Mouse (Mus musculus): ENCODE results near the gene Cldn15.

DNA sequence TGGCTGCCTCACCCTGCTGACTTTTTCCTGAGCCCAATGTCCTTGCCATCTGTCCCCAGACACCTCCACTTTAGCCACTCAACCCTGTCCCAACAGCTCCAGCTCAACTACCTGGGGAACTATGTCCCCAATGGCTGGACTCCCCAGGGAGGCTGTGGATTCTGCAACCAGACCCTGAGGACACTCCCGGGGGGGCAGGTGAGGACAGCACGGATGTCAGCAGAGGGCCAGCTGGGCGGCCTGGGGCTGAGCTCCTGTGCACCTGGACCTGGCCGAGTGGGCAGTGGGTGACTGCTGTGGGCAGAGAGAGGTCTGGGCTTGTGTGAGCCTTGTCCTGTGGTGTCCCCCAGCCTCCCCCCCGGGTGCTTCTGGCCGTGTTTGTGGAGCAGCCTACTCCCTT is 23.4 kb downstream of the Cldn15 start:
- TF ChIP-seq POLR2A (IDR thresholded peaks at IDR 0.05; ENCODE audit: insufficient read depth, low read depth, low read length) (no peak), CTCF (IDR thresholded peaks at IDR 0.05) (no peak)

All from heart, adult 2 months (tissue).